Mouse (Mus musculus): ENCODE measurements around the gene Zfp799.
A peak's percentile ranks its signal among the peaks of the same experiment; 100 is the strongest.

The Zfp799 gene

GRCm38 (mm10) chr17:32787436-32788093, 42.5 kb downstream of the Zfp799 start:
- DNase-seq (ENCODE audit: low spot score), result peak; percentile 42

- no peak for DNase-seq (ENCODE audit: low spot score)
Measured at GRCm38 (mm10) chr17:32786944-32787343, 43.1 kb downstream of the Zfp799 start.

GRCm38 (mm10) chr17:32785656-32786055, 44.4 kb downstream of the Zfp799 start:
- no peak for DNase-seq (ENCODE audit: low spot score)

- DNase-seq (ENCODE audit: low spot score), result no peak
Measured at GRCm38 (mm10) chr17:32777564-32777963, 52.5 kb downstream of the Zfp799 start.

GRCm38 (mm10) chr17:32771213-32771612, 58.8 kb downstream of the Zfp799 start:
- no peak for DNase-seq (ENCODE audit: low spot score)

- no peak for DNase-seq (ENCODE audit: low spot score)
Measured at GRCm38 (mm10) chr17:32766422-32766821, 63.6 kb downstream of the Zfp799 start.

Data from c-Kit-positive CD71-positive TER-119-positive erythroid progenitor cells, embryonic 14.5 days (primary cell).